ENCODE assay signal across 8 mouse cellular contexts in genomic region chr13:44673967-44674357, GRCm38 (mm10). TPM values are rescaled to one million over a fixed set of nuclear protein-coding genes. Genes with fewer than 3 reads are reported as not detected.
DNase-seq lines count a peak whose midpoint lies in the region; ATAC-seq lines count a peak whose summit lies in the region.

No protein-coding gene starts in this region.

- H3K4me1 ChIP-seq in heart, embryonic 15.5 days (replicated peaks): peaks cover 4% of the 10 kb centered on the region
- H3K4me1 ChIP-seq in forebrain, embryonic 15.5 days: peaks cover 13% of the 10 kb centered on the region

- no peaks in the 10 kb centered on the region for H3K36me3 ChIP-seq in heart, embryonic 15.5 days
- no peaks in the 10 kb centered on the region for H3K36me3 ChIP-seq in forebrain, embryonic 15.5 days

- H3K4me2 ChIP-seq in heart, embryonic 15.5 days: peak overlapping the region; percentile 50
- peak overlapping the region; percentile 19 for H3K4me2 ChIP-seq in forebrain, embryonic 15.5 days (replicated peaks)

- no peak for DNase-seq in heart, adult 9 months (ENCODE audit: low spot score in 2 of 2)
- peak; percentile 40 for DNase-seq in CD4-positive, CD25-positive, alpha-beta regulatory T cell, adult 2 months (ENCODE audit: low read depth, low spot score)
- peak; percentile 0 for DNase-seq in lung, postnatal 36 days
- DNase-seq in ovary, postnatal 14 days (ENCODE audit: low spot score): no peak
- DNase-seq in cerebellum, adult 9-11 months: no peak
- no peak for DNase-seq in c-Kit-positive CD71-positive TER-119-positive erythroid progenitor cells, embryonic 14.5 days (ENCODE audit: low spot score)

- H3K27me3 ChIP-seq in heart, embryonic 15.5 days: peaks cover 8% of the 10 kb centered on the region; the same call in 1 of the 2 replicates
- no peaks in the 10 kb centered on the region for H3K27me3 ChIP-seq in forebrain, embryonic 15.5 days

- WGBS in heart, embryonic 15.5 days: 23% methylated on average over 12 of the region's 12 CpGs
- WGBS in forebrain, embryonic 15.5 days: 34% methylated on average over 12 of the region's 12 CpGs

- no peak overlapping the region for H3K27ac ChIP-seq in heart, embryonic 15.5 days
- no peak overlapping the region for H3K27ac ChIP-seq in forebrain, embryonic 15.5 days (replicated peaks)

- ATAC-seq in heart, embryonic 15.5 days (replicated peaks; ENCODE audit: insufficient number of reproducible peaks, insufficient read depth, low FRiP score, low read depth): no peak
- ATAC-seq in forebrain, embryonic 15.5 days (replicated peaks): no peak

- H3K4me3 ChIP-seq in heart, embryonic 15.5 days: no peak overlapping the region
- H3K4me3 ChIP-seq in forebrain, embryonic 15.5 days: 0 out of 2 replicates have a peak overlapping the region, but pooled peaks have one; percentile 5

- H3K9ac ChIP-seq in heart, embryonic 15.5 days: no peak overlapping the region
- H3K9ac ChIP-seq in forebrain, embryonic 15.5 days (replicated peaks): 0 out of 2 replicates have a peak overlapping the region, but pooled peaks have one; percentile 8

- H3K9me3 ChIP-seq in heart, embryonic 15.5 days (replicated peaks): no peaks in the 10 kb centered on the region
- no peaks in the 10 kb centered on the region for H3K9me3 ChIP-seq in forebrain, embryonic 15.5 days

RNA-seq across cellular contexts. Expression of gene Jarid2, which starts 55.3 kb away (rescaled TPM):
- 19.0 and 21.6 TPM in 2 replicates for polyA plus RNA-seq in heart, embryonic 15.5 days (2015; fragmentation: Nextera tagmentation; extraction: Ambion mirVana)
- 34.2 and 36.8 TPM in 2 replicates for polyA plus RNA-seq in forebrain, embryonic 15.5 days (2015; fragmentation: Nextera tagmentation; extraction: Ambion mirVana)

Comparison
In these comparisons a context has a peak if more than half of its experiments do, and no peak if none do; other contexts are left out.
1. DNase-seq: peak in CD4-positive, CD25-positive, alpha-beta regulatory T cell, adult 2 months (single experiment) and lung, postnatal 36 days (single experiment); none in heart, adult 9 months (0 of 2), ovary, postnatal 14 days (single experiment), cerebellum, adult 9-11 months (single experiment) and c-Kit-positive CD71-positive TER-119-positive erythroid progenitor cells, embryonic 14.5 days (single experiment).